Mouse (Mus musculus) ES-E14 (cell line): ENCODE results near the gene Zbtb8os.

Experiments used
- CHD2 ChIP-seq: IDR thresholded peaks from 2 replicates; pipeline ENCODE4 v1.6.1; 2014; ENCODE audit warnings: mild to moderate bottlenecking, low read depth, low read length, inconsistent platforms
- HCFC1 ChIP-seq: IDR thresholded peaks from 2 replicates; pipeline ENCODE4 v1.6.1; 2012; ENCODE audit warnings: low read length, inconsistent platforms, borderline replicate concordance; ENCODE audit not compliant: insufficient read depth
- ZNF384 ChIP-seq: IDR thresholded peaks from 2 replicates; pipeline ENCODE4 v1.6.1; 2012; ENCODE audit warnings: low read depth, low read length, inconsistent platforms

GRCm38 (mm10) chr4:129342705-129343104 lies 7.2 kb downstream of the Zbtb8os start:
- TF ChIP-seq HCFC1 (no peak), ZNF384 (no peak), CHD2 (no peak)
